Mouse (Mus musculus): Measurements from ENCODE around the gene Capn7. TPM values are rescaled to one million over a fixed set of nuclear protein-coding genes. Genes with fewer than 3 reads are reported as not detected.

Capn7 gene
- polyA plus RNA-seq, 1 experiment from 2014 or later: 41.9 TPM

Other genes starting within 250 kb of the Capn7 start
- 90.4 and 95.8 TPM in 2 replicates for gene Smim4, start 207.7 kb upstream of the Capn7 start, polyA plus RNA-seq (2015; fragmentation: Nextera tagmentation; extraction: Ambion mirVana)
- 288 and 319 TPM in 2 replicates for gene Nt5dc2, start 205.6 kb upstream of the Capn7 start, polyA plus RNA-seq (2015; fragmentation: Nextera tagmentation; extraction: Ambion mirVana)
- gene Stab1, start 168.0 kb upstream of the Capn7 start, polyA plus RNA-seq (2015; fragmentation: Nextera tagmentation; extraction: Ambion mirVana): 36.6 and 43.8 TPM in 2 replicates
- 4,861 and 5,105 TPM in 2 replicates for gene Tnnc1, start 128.3 kb upstream of the Capn7 start, polyA plus RNA-seq (2015; fragmentation: Nextera tagmentation; extraction: Ambion mirVana)
- 331 and 376 TPM in 2 replicates for gene Nisch, start 119.7 kb upstream of the Capn7 start, polyA plus RNA-seq (2015; fragmentation: Nextera tagmentation; extraction: Ambion mirVana)
- gene Sema3g, start 118.8 kb upstream of the Capn7 start, polyA plus RNA-seq (2015; fragmentation: Nextera tagmentation; extraction: Ambion mirVana): 0.97 TPM in 2 replicates
- gene Phf7, start 85.3 kb upstream of the Capn7 start, polyA plus RNA-seq (2015; fragmentation: Nextera tagmentation; extraction: Ambion mirVana): 9.5 TPM in 2 replicates
- 54.5 and 56.4 TPM in 2 replicates for gene Bap1, start 85.2 kb upstream of the Capn7 start, polyA plus RNA-seq (2015; fragmentation: Nextera tagmentation; extraction: Ambion mirVana)
- gene Dnah1, start 12.7 kb upstream of the Capn7 start, polyA plus RNA-seq (2015; fragmentation: Nextera tagmentation; extraction: Ambion mirVana): 0.54 and 0.92 TPM in 2 replicates
- 25.8 and 26.4 TPM in 2 replicates for gene Sh3bp5, start 99.4 kb downstream of the Capn7 start, polyA plus RNA-seq (2015; fragmentation: Nextera tagmentation; extraction: Ambion mirVana)
- 13.0 and 14.7 TPM in 2 replicates for gene Eaf1, start 157.8 kb downstream of the Capn7 start, polyA plus RNA-seq (2015; fragmentation: Nextera tagmentation; extraction: Ambion mirVana)
- gene Mettl6, start 158.4 kb downstream of the Capn7 start, polyA plus RNA-seq (2015; fragmentation: Nextera tagmentation; extraction: Ambion mirVana): 41.1 and 47.3 TPM in 2 replicates